Mouse (Mus musculus): ENCODE measurements around the gene Midn. TPM values are rescaled to one million over a fixed set of nuclear protein-coding genes. Genes with fewer than 3 reads are reported as not detected.

Gene Midn
- polyA plus RNA-seq, 1 experiment: 9.3 TPM

DNA sequence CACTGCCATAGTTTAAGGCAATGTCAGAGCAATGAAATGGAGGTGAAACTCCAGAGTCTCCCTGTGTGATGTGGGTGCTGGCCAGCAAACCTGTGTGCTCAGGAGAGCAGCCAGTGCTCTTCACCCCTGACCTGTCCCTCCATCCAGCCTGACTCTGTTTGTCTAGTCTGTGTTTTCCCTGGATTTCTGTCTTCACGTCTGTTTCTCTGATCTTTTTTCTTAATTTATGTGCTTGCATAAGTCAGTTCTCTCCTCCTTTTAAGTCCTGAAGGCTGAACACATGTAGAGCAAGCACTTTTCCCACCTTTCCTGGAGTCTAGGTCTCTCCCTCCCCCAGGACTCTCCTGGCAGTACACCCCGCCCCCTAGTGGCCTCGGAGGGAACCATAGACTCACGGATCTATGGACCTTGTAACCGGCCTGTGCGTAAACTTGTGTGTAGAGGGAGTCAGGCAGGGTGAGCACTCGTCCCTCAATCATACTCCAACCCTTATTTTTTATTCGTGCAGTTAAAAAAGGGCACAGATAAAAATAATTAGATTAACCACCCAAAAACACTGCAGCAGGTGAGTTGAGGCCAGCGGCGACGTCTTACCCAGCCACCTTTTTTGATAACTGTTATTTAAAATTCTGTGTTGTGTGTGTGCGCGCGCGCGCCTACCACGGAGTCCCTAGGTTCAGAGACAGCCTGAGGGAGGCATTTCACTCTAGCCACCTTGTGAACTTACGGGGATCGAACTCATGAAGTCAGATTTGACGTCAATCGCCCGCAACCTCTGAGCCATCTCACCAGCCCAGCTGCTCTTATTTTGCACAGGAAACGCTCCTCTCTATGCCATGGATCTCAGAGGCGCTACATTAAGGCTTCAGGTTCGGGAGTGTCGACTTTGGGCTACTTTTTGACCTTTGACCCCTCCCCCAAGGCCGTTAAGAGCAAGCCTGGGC, 33.5 kb upstream of the Midn start:
- Histone ChIP-seq H3K27me3 (ENCODE audit: control insufficient read depth) (no peaks in the 10 kb centered on the region), H3K36me3 (ENCODE audit: control insufficient read depth) (peaks cover 35% of the 10 kb centered on the region), H3K9me3 (ENCODE audit: control insufficient read depth, low read length) (no peaks in the 10 kb centered on the region), H3K4me3 (replicated peaks) (peak overlapping the region; percentile 79), H3K4me1 (ENCODE audit: control insufficient read depth) (peaks cover 61% of the 10 kb centered on the region)
- TF ChIP-seq TAL1 (IDR thresholded peaks at IDR 0.05; ENCODE audit: low read length): no peak
- no peak for TF ChIP-seq GATA1 (IDR thresholded peaks at IDR 0.05; ENCODE audit: low read length)

DNA sequence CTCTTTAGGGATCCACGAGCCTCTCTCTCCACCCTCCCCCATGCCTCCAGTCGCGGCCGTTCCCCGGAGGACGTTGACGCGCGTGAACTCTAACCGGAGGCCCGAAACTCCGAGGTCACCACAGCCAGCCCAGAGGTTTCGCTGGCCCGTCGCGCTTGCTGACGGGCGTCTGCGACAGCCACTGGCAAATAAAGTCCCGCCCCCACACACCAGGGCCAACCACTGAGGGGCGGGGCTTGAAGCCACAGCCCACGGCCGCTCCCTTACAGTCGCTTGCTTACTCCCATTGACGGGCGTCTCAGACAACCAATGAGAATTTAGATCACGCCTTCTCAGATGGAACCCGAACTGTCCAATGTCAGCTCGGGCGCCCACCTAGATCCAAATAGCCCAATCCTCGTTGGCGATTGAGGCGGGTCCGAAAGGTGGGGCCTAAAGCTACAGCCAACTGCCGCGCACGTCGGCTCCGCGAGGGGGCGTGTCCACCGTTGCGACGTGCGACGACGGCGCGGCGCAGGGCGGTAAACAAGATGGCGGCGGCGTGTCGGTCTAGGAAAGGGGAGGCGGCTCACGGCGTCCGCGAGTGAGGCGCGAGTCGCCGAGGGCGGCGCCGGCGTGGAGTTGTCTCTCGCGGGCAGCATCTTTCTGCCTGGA, 32.7 kb upstream of the Midn start, which contains the start of gene Stk11:
TSS of gene Stk11 (plus strand) at position 514 of the 654 bp plus-strand sequence.
- peak within 1 kb of the TSS; percentile 79 for H3K4me3 ChIP-seq (replicated peaks)
- H3K9me3 ChIP-seq (ENCODE audit: control insufficient read depth, low read length): no peaks in the 10 kb centered on the region
- peaks cover 43% of the 10 kb centered on the region for H3K36me3 ChIP-seq (ENCODE audit: control insufficient read depth)
- no peaks in the 10 kb centered on the region for H3K27me3 ChIP-seq (ENCODE audit: control insufficient read depth)
- TF ChIP-seq TAL1 (IDR thresholded peaks at IDR 0.05; ENCODE audit: low read length) (no peak), GATA1 (IDR thresholded peaks at IDR 0.05; ENCODE audit: low read length) (no peak)
- H3K4me1 ChIP-seq (ENCODE audit: control insufficient read depth): peaks cover 63% of the 10 kb centered on the region

DNA sequence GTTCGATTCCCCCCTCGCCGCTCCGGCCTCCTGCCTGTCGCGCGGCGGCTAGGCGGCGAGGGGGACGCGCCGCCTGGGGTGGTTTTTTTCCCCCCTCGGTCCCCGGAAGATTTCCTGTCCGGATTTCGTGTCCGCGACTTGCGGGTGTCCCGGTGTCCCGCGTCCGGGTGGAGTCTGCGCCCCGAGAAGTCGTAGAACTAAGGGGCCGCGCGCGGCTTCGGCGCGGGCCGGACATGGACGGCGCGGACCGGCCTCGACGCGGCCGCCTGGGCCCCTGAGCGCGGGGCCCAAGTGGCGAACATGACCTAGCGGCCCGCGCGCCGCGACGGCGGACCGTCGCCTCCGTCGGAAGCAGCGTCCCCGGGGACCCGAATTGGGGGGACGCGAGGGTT, 32.1 kb upstream of the Midn start:
- Histone ChIP-seq H3K9me3 (ENCODE audit: control insufficient read depth, low read length) (peaks cover 2% of the 10 kb centered on the region), H3K27me3 (ENCODE audit: control insufficient read depth) (no peaks in the 10 kb centered on the region), H3K4me3 (replicated peaks) (peak overlapping the region; percentile 79), H3K36me3 (ENCODE audit: control insufficient read depth) (peaks cover 48% of the 10 kb centered on the region), H3K4me1 (ENCODE audit: control insufficient read depth) (peaks cover 66% of the 10 kb centered on the region)
- no peak for TF ChIP-seq GATA1 (IDR thresholded peaks at IDR 0.05; ENCODE audit: low read length)

- H3K4me1 ChIP-seq (ENCODE audit: control insufficient read depth): peaks cover 67% of the 10 kb centered on the region
- peaks cover 4% of the 10 kb centered on the region for H3K9me3 ChIP-seq (ENCODE audit: control insufficient read depth, low read length)
- TF ChIP-seq GATA1 (IDR thresholded peaks at IDR 0.05; ENCODE audit: low read length) (no peak), TAL1 (IDR thresholded peaks at IDR 0.05; ENCODE audit: low read length) (no peak)
- H3K27me3 ChIP-seq (ENCODE audit: control insufficient read depth): no peaks in the 10 kb centered on the region
- H3K36me3 ChIP-seq (ENCODE audit: control insufficient read depth): peaks cover 54% of the 10 kb centered on the region
- H3K4me3 ChIP-seq (replicated peaks): peak overlapping the region; percentile 79
Measured at GRCm38 (mm10) chr10:80116563-80116926, 31.5 kb upstream of the Midn start.

DNA sequence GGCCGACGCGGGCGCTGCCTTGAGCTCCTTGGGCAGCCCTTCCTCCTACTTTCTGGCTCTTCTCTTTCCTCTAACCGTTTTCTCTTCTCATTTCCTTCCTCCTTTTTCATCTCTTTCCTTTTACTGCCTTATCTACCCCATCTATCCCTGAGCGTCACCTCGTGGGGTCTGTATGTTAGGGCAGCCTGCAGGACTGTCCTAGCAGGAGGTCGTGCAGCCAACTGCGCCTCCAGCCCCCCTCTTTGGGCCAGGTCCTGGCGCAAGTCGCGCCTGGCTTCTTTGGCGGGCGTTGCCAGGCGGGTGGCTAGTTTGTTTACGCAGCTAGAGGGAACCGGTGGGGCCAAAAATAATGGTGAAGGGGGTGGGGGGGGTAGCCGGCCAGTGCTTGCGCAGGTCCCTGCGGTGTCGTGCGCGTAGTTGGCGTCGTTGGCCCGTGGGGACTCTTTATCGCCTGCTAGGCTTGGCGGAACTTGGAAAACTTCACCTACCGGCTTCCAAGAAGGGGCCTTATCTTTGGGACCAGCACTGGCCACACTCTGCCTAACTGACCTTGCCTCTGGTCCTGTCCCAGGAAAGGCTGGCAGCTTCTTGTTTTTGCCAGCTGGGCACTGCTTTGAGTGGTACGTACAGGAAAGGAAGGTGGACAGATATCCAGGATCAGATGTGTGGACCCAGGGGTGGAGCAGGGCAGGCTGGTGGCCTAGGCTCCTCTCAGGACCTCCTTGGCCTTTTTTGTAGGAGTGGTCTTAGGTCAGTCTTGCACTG, 31.0 kb upstream of the Midn start:
- Histone ChIP-seq H3K4me3 (replicated peaks) (peak overlapping the region; percentile 79), H3K4me1 (ENCODE audit: control insufficient read depth) (peaks cover 72% of the 10 kb centered on the region), H3K9me3 (ENCODE audit: control insufficient read depth, low read length) (peaks cover 9% of the 10 kb centered on the region), H3K27me3 (ENCODE audit: control insufficient read depth) (no peaks in the 10 kb centered on the region), H3K36me3 (ENCODE audit: control insufficient read depth) (peaks cover 60% of the 10 kb centered on the region)
- 0 out of 2 replicates have a peak, but pooled peaks have one; percentile 29 for TF ChIP-seq GATA1 (IDR thresholded peaks at IDR 0.05; ENCODE audit: low read length)
- 0 out of 3 replicates have a peak, but pooled peaks have one; percentile 22 for TF ChIP-seq TAL1 (IDR thresholded peaks at IDR 0.05; ENCODE audit: low read length)

GRCm38 (mm10) chr10:80117736-80118135, 30.3 kb upstream of the Midn start:
- Histone ChIP-seq H3K27me3 (ENCODE audit: control insufficient read depth) (no peaks in the 10 kb centered on the region), H3K4me1 (ENCODE audit: control insufficient read depth) (peaks cover 78% of the 10 kb centered on the region), H3K9me3 (ENCODE audit: control insufficient read depth, low read length) (peaks cover 9% of the 10 kb centered on the region), H3K4me3 (replicated peaks) (peak overlapping the region; percentile 79), H3K36me3 (ENCODE audit: control insufficient read depth) (peaks cover 66% of the 10 kb centered on the region)
- no peak for TF ChIP-seq TAL1 (IDR thresholded peaks at IDR 0.05; ENCODE audit: low read length)
- no peak for TF ChIP-seq GATA1 (IDR thresholded peaks at IDR 0.05; ENCODE audit: low read length)

DNA sequence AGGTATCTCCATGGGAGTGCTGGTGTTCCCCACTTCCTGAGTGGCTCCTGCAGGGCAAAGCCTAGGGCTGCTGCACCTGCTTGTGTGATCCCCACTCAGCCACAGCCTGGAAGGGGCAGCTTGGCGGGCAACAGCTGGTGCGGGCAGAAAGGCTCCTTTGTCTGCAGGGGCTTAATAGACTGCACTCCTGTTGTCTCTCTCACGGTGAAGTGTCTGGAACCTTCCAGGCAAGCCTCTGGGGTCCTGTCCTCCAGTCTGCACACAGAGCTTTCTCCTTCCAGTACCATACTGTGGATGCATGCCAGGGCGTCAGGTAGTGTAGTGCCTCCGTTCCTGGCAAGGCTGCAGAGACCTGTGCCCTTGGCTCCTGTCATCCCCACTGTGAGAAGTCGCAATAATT, 29.5 kb upstream of the Midn start:
- Histone ChIP-seq H3K4me3 (replicated peaks) (peak overlapping the region; percentile 79), H3K27me3 (ENCODE audit: control insufficient read depth) (no peaks in the 10 kb centered on the region), H3K36me3 (ENCODE audit: control insufficient read depth) (peaks cover 71% of the 10 kb centered on the region), H3K4me1 (ENCODE audit: control insufficient read depth) (peaks cover 78% of the 10 kb centered on the region), H3K9me3 (ENCODE audit: control insufficient read depth, low read length) (peaks cover 9% of the 10 kb centered on the region)
- no peak for TF ChIP-seq TAL1 (IDR thresholded peaks at IDR 0.05; ENCODE audit: low read length)
- TF ChIP-seq GATA1 (IDR thresholded peaks at IDR 0.05; ENCODE audit: low read length): no peak

DNA sequence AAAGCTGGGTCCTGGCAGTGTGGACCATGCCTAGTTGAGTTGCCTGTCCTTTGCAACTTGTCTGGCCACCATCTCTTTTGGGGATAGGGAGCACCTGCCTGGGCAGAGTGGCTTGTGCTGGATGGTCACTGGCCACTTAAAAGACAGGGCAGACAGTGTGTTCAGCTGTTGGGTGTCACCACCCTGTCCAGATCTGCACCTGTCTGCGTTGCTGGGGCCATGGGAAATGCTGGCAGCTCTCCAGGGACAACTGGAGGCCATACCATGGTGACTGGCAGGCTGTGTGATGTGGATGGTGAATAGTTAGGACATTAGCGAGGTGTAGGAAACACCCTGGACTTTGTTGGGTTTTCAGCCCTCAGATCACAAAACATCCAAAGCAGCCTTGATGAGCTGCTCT, 27.9 kb upstream of the Midn start:
- TF ChIP-seq TAL1 (IDR thresholded peaks at IDR 0.05; ENCODE audit: low read length) (no peak), GATA1 (IDR thresholded peaks at IDR 0.05; ENCODE audit: low read length) (no peak)
- H3K4me1 ChIP-seq (ENCODE audit: control insufficient read depth): peaks cover 78% of the 10 kb centered on the region
- H3K27me3 ChIP-seq (ENCODE audit: control insufficient read depth): no peaks in the 10 kb centered on the region
- peak overlapping the region; percentile 45 for H3K4me3 ChIP-seq (replicated peaks)
- H3K36me3 ChIP-seq (ENCODE audit: control insufficient read depth): peaks cover 87% of the 10 kb centered on the region
- peaks cover 9% of the 10 kb centered on the region for H3K9me3 ChIP-seq (ENCODE audit: control insufficient read depth, low read length)
